Mouse (Mus musculus) MEL (cell line): ENCODE results near the gene Cdkal1. TPM values are rescaled to one million over a fixed set of nuclear protein-coding genes. Genes with fewer than 3 reads are reported as not detected.

ENCODE experiments used
- DNase-seq: peaks from one replicate; pipeline ENCODE4 v3.0.0; 2011; ENCODE audit warnings: low read depth, low spot score
- H3K27ac ChIP-seq: 2 replicates; pipeline ENCODE4 v1.5.1; 2012; ENCODE audit warnings: low read depth, mild to moderate bottlenecking, control low read depth, low read length, moderate library complexity; ENCODE audit not compliant: control insufficient read depth
- H3K27me3 ChIP-seq, 2 experiments: fragments of 150-350 bp in 1 of 2; sonication (generic) in 1 of 2; 2 replicates each; pipeline ENCODE4 v1.6.1; 2012; ENCODE audit warnings: low read length in 2 of 2, mild to moderate bottlenecking in 2 of 2, improper control_type of control experiment in 1 of 2, moderate library complexity in 1 of 2; ENCODE audit not compliant: insufficient read depth in 2 of 2, control insufficient read depth in 1 of 2
- H3K36me3 ChIP-seq, 2 experiments: 2 replicates each; pipeline ENCODE4 v1.6.1; 2012 to 2014; ENCODE audit warnings: low read length in 2 of 2, improper control_type of control experiment in 1 of 2, inconsistent platforms in 1 of 2, mild to moderate bottlenecking in 1 of 2; ENCODE audit not compliant: insufficient read depth in 2 of 2, control insufficient read depth in 1 of 2
- H3K4me1 ChIP-seq, 2 experiments: fragments of 150-350 bp in 1 of 2; sonication (generic) in 1 of 2; 2 replicates each; pipeline ENCODE4 v1.6.1; 2012; ENCODE audit warnings: low read length in 2 of 2, improper control_type of control experiment in 1 of 2, mild to moderate bottlenecking in 1 of 2; ENCODE audit not compliant: insufficient read depth in 2 of 2, control insufficient read depth in 1 of 2
- H3K4me3 ChIP-seq, 2 experiments: fragments of 150-350 bp in 1 of 2; sonication (generic) in 1 of 2; 2 replicates each; pipeline ENCODE4 v1.5.1; 2012; ENCODE audit warnings: low read depth in 2 of 2, low read length in 2 of 2, mild to moderate bottlenecking in 2 of 2, moderate library complexity in 2 of 2, control low read depth in 1 of 2, improper control_type of control experiment in 1 of 2; ENCODE audit not compliant: control insufficient read depth in 1 of 2, insufficient read depth in 1 of 2
- H3K79me2 ChIP-seq: 2 replicates; pipeline ENCODE4 v1.6.1; 2012; ENCODE audit warnings: mild to moderate bottlenecking, low read length, moderate library complexity; ENCODE audit not compliant: control insufficient read depth, poor library complexity, insufficient read depth
- H3K9ac ChIP-seq: 2 replicates; pipeline ENCODE4 v1.6.1; 2012; ENCODE audit warnings: low read depth, mild to moderate bottlenecking, control low read depth, low read length, moderate library complexity; ENCODE audit not compliant: control insufficient read depth, poor library complexity, severe bottlenecking
- H3K9me3 ChIP-seq: fragments of 150-350 bp; sonication (generic); replicated peaks from 2 replicates; pipeline ENCODE4 v1.6.1; 2012; ENCODE audit warnings: mild to moderate bottlenecking, low read length, improper control_type of control experiment, moderate library complexity; ENCODE audit not compliant: insufficient read depth
- CHD1 ChIP-seq: IDR thresholded peaks from 2 replicates; pipeline ENCODE4 v1.6.1; 2012; ENCODE audit warnings: low read depth, mild to moderate bottlenecking, inconsistent platforms, low read length, improper control_type of control experiment
- CTCF ChIP-seq, 3 experiments: IDR thresholded peaks in 2 of 3; conservative IDR thresholded peaks in 1 of 3; 2 replicates each; pipeline ENCODE4 v1.5.1; 2011 to 2012; ENCODE audit warnings: low read length in 3 of 3, low read depth in 2 of 3, mild to moderate bottlenecking in 2 of 3, improper control_type of control experiment in 1 of 3, inconsistent platforms in 1 of 3, mixed read lengths in 1 of 3, moderate library complexity in 1 of 3; ENCODE audit not compliant: control insufficient read depth in 1 of 3, insufficient read depth in 1 of 3, poor library complexity in 1 of 3, severe bottlenecking in 1 of 3
- E2F4 ChIP-seq: IDR thresholded peaks from 2 replicates; pipeline ENCODE4 v1.6.1; 2011; ENCODE audit warnings: low read depth, low read length, improper control_type of control experiment, borderline replicate concordance
- EP300 ChIP-seq, 2 experiments: IDR thresholded peaks; 2 replicates each; pipeline ENCODE4 v1.6.1; 2011; ENCODE audit warnings: improper control_type of control experiment in 2 of 2, low read length in 2 of 2, low read depth in 1 of 2, mild to moderate bottlenecking in 1 of 2
- ETS1 ChIP-seq: IDR thresholded peaks from 2 replicates; pipeline ENCODE4 v1.6.1; 2012; ENCODE audit warnings: low read depth, mild to moderate bottlenecking, inconsistent platforms, low read length, improper control_type of control experiment, moderate library complexity
- GABPA ChIP-seq: IDR thresholded peaks from 2 replicates; pipeline ENCODE4 v1.6.1; 2012; ENCODE audit warnings: low read depth, mild to moderate bottlenecking, inconsistent platforms, low read length, improper control_type of control experiment, moderate library complexity
- GATA1 ChIP-seq: IDR thresholded peaks from 2 replicates; pipeline ENCODE4 v1.6.1; 2011; ENCODE audit warnings: low read depth, low read length, improper control_type of control experiment
- HCFC1 ChIP-seq: IDR thresholded peaks from 2 replicates; pipeline ENCODE4 v1.6.1; 2012; ENCODE audit warnings: low read depth, mild to moderate bottlenecking, inconsistent platforms, low read length, improper control_type of control experiment, moderate library complexity
- MAX ChIP-seq: IDR thresholded peaks from 2 replicates; pipeline ENCODE4 v1.6.1; 2011; ENCODE audit warnings: low read length, improper control_type of control experiment
- MAZ ChIP-seq: IDR thresholded peaks from 2 replicates; pipeline ENCODE4 v1.6.1; 2012; ENCODE audit warnings: low read depth, mild to moderate bottlenecking, inconsistent platforms, low read length, improper control_type of control experiment
- MXI1 ChIP-seq: IDR thresholded peaks from 2 replicates; pipeline ENCODE4 v1.6.1; 2011; ENCODE audit warnings: mild to moderate bottlenecking, low read depth, low read length, improper control_type of control experiment
- MYB ChIP-seq: IDR thresholded peaks from 2 replicates; pipeline ENCODE4 v1.6.1; 2011; ENCODE audit warnings: mild to moderate bottlenecking, low read depth, low read length, improper control_type of control experiment
- MYC ChIP-seq: IDR thresholded peaks from 2 replicates; pipeline ENCODE4 v1.6.1; 2011; ENCODE audit warnings: low read depth, mild to moderate bottlenecking, low read length, improper control_type of control experiment, moderate library complexity
- NELFE ChIP-seq: IDR thresholded peaks from 2 replicates; pipeline ENCODE4 v1.6.1; 2011; ENCODE audit warnings: low read depth, low read length, improper control_type of control experiment
- NRF1 ChIP-seq: IDR thresholded peaks from 2 replicates; pipeline ENCODE4 v1.6.1; 2014; ENCODE audit warnings: low read depth, mild to moderate bottlenecking, inconsistent platforms, low read length, improper control_type of control experiment, moderate library complexity; ENCODE audit not compliant: poor library complexity, insufficient read depth, severe bottlenecking
- POLR2A ChIP-seq, 2 experiments: IDR thresholded peaks; 2 replicates each; pipeline ENCODE4 v1.6.1; 2011 to 2012; ENCODE audit warnings: low read length in 2 of 2, mild to moderate bottlenecking in 2 of 2, control low read depth in 1 of 2, improper control_type of control experiment in 1 of 2, low read depth in 1 of 2, moderate library complexity in 1 of 2; ENCODE audit not compliant: control insufficient read depth in 1 of 2, insufficient read depth in 1 of 2, poor library complexity in 1 of 2
- POLR2AphosphoS2 ChIP-seq: IDR thresholded peaks from 2 replicates; pipeline ENCODE4 v1.6.1; 2011; ENCODE audit warnings: low read length, improper control_type of control experiment
- POLR2AphosphoS5 ChIP-seq: IDR thresholded peaks from 2 replicates; pipeline ENCODE4 v1.6.1; 2012; ENCODE audit warnings: low read depth, borderline replicate concordance, mild to moderate bottlenecking, inconsistent platforms, low read length, moderate library complexity, mixed read lengths
- RCOR1 ChIP-seq: IDR thresholded peaks from 2 replicates; pipeline ENCODE4 v1.6.1; 2012; ENCODE audit warnings: low read depth, mild to moderate bottlenecking, inconsistent platforms, low read length, improper control_type of control experiment
- TAL1 ChIP-seq: IDR thresholded peaks from 2 replicates; pipeline ENCODE4 v1.6.1; 2012; ENCODE audit warnings: mild to moderate bottlenecking, inconsistent platforms, low read length, moderate library complexity, mixed read lengths
- UBTF ChIP-seq: IDR thresholded peaks from 2 replicates; pipeline ENCODE4 v1.6.1; 2012; ENCODE audit warnings: low read depth, mild to moderate bottlenecking, inconsistent platforms, low read length, improper control_type of control experiment, moderate library complexity, borderline replicate concordance; ENCODE audit not compliant: insufficient read depth
- USF2 ChIP-seq, 2 experiments: IDR thresholded peaks; 2 replicates each; pipeline ENCODE4 v1.6.1; 2011 to 2012; ENCODE audit warnings: improper control_type of control experiment in 2 of 2, low read length in 2 of 2, borderline replicate concordance in 1 of 2, inconsistent platforms in 1 of 2, low read depth in 1 of 2, mild to moderate bottlenecking in 1 of 2; ENCODE audit not compliant: insufficient read depth in 1 of 2
- ZC3H11A ChIP-seq: IDR thresholded peaks from 2 replicates; pipeline ENCODE4 v1.6.1; 2012; ENCODE audit warnings: low read depth, mild to moderate bottlenecking, inconsistent platforms, low read length, improper control_type of control experiment
- ZMIZ1 ChIP-seq: IDR thresholded peaks from 2 replicates; pipeline ENCODE4 v1.6.1; 2012; ENCODE audit warnings: low read depth, mild to moderate bottlenecking, inconsistent platforms, low read length, improper control_type of control experiment, moderate library complexity
- polyA plus RNA-seq, 2 experiments: library from polyadenylated mRNA; stranded (reverse) in 1 of 2; unstranded in 1 of 2; fragments of >175 nt in 1 of 2; fragments of >200 nt in 1 of 2; gene quantifications; 2 replicates each; pipeline versions ENCODE4 v1.2.1 to v1.2.4; 2012; ENCODE audit warnings: low replicate concordance in 2 of 2, low read depth in 1 of 2; ENCODE audit not compliant: insufficient read length in 2 of 2, insufficient read depth in 1 of 2, missing spikeins in 1 of 2
- total RNA-seq: library from RNA; depleted of rRNA; stranded (reverse); fragments of 300-350 nt; gene quantifications from 2 replicates; pipeline ENCODE4 v1.2.3, GENCODE M21; 2012

Cdkal1 gene
- total and polyA plus RNA-seq, 3 experiments: 10.6 to 11.0 TPM; not detected in 1

DNA sequence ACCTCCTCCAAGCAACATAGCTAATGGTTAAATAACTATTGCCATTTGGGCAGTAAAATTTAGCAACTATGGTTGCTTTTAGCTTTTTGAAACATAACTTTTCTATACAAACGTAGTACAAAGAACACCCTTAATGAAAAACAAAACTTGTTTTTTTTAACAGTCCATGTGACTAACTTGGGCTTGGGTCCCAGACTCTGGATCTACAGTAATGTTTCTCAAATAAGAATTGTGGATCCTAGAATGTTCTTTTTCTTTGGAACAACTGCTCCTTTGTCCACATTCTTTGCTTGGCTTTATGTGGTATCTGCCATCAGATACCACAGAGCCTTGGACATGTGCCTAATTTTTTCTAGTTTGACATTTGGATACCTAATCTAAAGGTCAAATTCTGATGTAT, 304.6 kb downstream of the Cdkal1 start (continued):
- TF ChIP-seq POLR2AphosphoS5 (no peak), NELFE (no peak), CTCF (IDR thresholded peaks at IDR 0.05 in 2 of 3, conservative IDR thresholded peaks at IDR 0.05 in 1 of 3; ENCODE audit: control insufficient read depth in 1 of 3, insufficient read depth in 1 of 3, low read depth in 2 of 3, low read length in 3 of 3, poor library complexity in 1 of 3, severe bottlenecking in 1 of 3) (no peak), HCFC1 (no peak), ZC3H11A (no peak)

DNA sequence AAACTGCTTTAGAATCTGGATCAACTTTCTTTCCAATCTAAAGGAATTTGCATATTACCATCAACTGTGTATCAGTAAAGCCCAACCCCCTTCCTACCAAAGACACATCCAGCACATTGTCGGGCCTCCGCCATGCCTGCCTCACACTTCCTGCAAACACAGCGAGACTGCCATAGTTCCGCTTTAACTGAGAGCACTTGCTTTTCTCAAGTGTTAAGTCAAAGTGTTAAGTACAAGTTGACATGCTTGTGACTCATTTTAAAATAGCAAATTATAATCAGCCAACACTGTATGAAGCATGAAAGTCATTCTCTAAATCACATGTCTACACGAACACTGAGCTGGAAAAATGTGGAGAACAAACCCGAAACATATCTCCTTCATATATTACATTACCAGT, 305.3 kb downstream of the Cdkal1 start:
- peaks cover 0 to 2% of the 10 kb centered on the region in 2 experiments; a peak in 2 of 4 replicates for H3K4me1 ChIP-seq
- H3K9me3 ChIP-seq: no peaks in the 10 kb centered on the region
- no peak overlapping the region for H3K4me3 ChIP-seq
- no peak for DNase-seq
- no peaks in the 10 kb centered on the region for H3K27me3 ChIP-seq
- H3K27ac ChIP-seq: no peak overlapping the region
- no peaks in the 10 kb centered on the region for H3K79me2 ChIP-seq
- H3K36me3 ChIP-seq: peaks cover 0 to 10% of the 10 kb centered on the region in 2 experiments; a peak in 1 of 4 replicates
- no peak overlapping the region for H3K9ac ChIP-seq
- TF ChIP-seq E2F4: no peak
- no peak for TF ChIP-seq CHD1
- TF ChIP-seq TAL1: no peak
- no peak for TF ChIP-seq POLR2AphosphoS2
- no peak for TF ChIP-seq POLR2A (IDR thresholded peaks at IDR 0.05; ENCODE audit: control insufficient read depth in 1 of 2, insufficient read depth in 1 of 2, low read depth in 1 of 2, low read length in 2 of 2, poor library complexity in 1 of 2)
- TF ChIP-seq ZMIZ1: no peak
- no peak for TF ChIP-seq NRF1
- no peak for TF ChIP-seq EP300 (IDR thresholded peaks at IDR 0.05; ENCODE audit: low read depth in 1 of 2, low read length in 2 of 2)
- no peak for TF ChIP-seq POLR2AphosphoS5
- TF ChIP-seq ZC3H11A: no peak
- no peak for TF ChIP-seq ETS1
- TF ChIP-seq MXI1: no peak
- TF ChIP-seq MAZ: no peak
- no peak for TF ChIP-seq GABPA

GRCm38 (mm10) chr13:29549761-29550160, 305.7 kb downstream of the Cdkal1 start:
- Histone ChIP-seq H3K27me3 (no peaks in the 10 kb centered on the region), H3K4me3 (no peak overlapping the region), H3K9me3 (no peaks in the 10 kb centered on the region), H3K36me3 (peaks cover 0 to 10% of the 10 kb centered on the region in 2 experiments; a peak in 1 of 4 replicates), H3K9ac (no peak overlapping the region), H3K79me2 (no peaks in the 10 kb centered on the region), H3K27ac (no peak overlapping the region), H3K4me1 (peaks cover 0 to 2% of the 10 kb centered on the region in 2 experiments; a peak in 2 of 4 replicates)
- no peak for TF ChIP-seq MAX
- no peak for TF ChIP-seq NELFE
- no peak for TF ChIP-seq GATA1
- TF ChIP-seq RCOR1: no peak
- no peak for TF ChIP-seq MYC
- TF ChIP-seq USF2 (IDR thresholded peaks at IDR 0.05; ENCODE audit: borderline replicate concordance in 1 of 2, insufficient read depth in 1 of 2, low read depth in 1 of 2, low read length in 2 of 2): no peak
- TF ChIP-seq TAL1: no peak
- TF ChIP-seq UBTF: no peak
- no peak for TF ChIP-seq MYB
- no peak for DNase-seq
